Mouse (Mus musculus) hindbrain, embryonic 15.5 days (tissue): Measurements from ENCODE around the gene Ppp1r14b. TPM values are rescaled to one million over a fixed set of nuclear protein-coding genes. Genes with fewer than 3 reads are reported as not detected.

Experiments used
- ATAC-seq: fragments of 200-750 bp; cut with Nextera tagmentation; 2 replicates; pipeline ENCODE4 v1.8.0; 2017; ENCODE audit warnings: low read depth, moderate number of reproducible peaks, moderate TSS enrichment; ENCODE audit not compliant: low FRiP score
- H3K27ac ChIP-seq: fragments of 300-500 bp; sonication (generic); replicated peaks from 2 replicates; pipeline ENCODE4 v1.5.1; 2015; ENCODE audit warnings: mild to moderate bottlenecking, inconsistent platforms
- H3K27me3 ChIP-seq: fragments of 300-500 bp; sonication (generic); 2 replicates; pipeline ENCODE4 v1.6.1; 2015; ENCODE audit warnings: control low read depth, inconsistent platforms
- H3K36me3 ChIP-seq: fragments of 300-500 bp; sonication (generic); 2 replicates; pipeline ENCODE4 v1.6.1; 2015; ENCODE audit warnings: control low read depth, inconsistent platforms
- H3K4me1 ChIP-seq: fragments of 300-500 bp; sonication (generic); replicated peaks from 2 replicates; pipeline ENCODE4 v1.6.1; 2015; ENCODE audit warnings: control low read depth, inconsistent platforms
- H3K4me2 ChIP-seq: fragments of 300-500 bp; sonication (generic); 2 replicates; pipeline ENCODE4 v1.6.1; 2015; ENCODE audit warnings: moderate library complexity, mild to moderate bottlenecking, inconsistent platforms
- H3K4me3 ChIP-seq: fragments of 300-500 bp; sonication (generic); 2 replicates; pipeline ENCODE4 v1.5.1; 2015; ENCODE audit warnings: mild to moderate bottlenecking, inconsistent platforms
- H3K9ac ChIP-seq: fragments of 300-500 bp; sonication (generic); 2 replicates; pipeline ENCODE4 v1.6.1; 2015; ENCODE audit warnings: inconsistent platforms
- H3K9me3 ChIP-seq: fragments of 300-500 bp; sonication (generic); 2 replicates; pipeline ENCODE4 v1.6.1; 2016; ENCODE audit warnings: control low read depth, inconsistent platforms
- WGBS: fragments of 180-500 bp; shearing (Covaris S2); methylation state at CpG from one replicate; pipeline ENCODE4 v1.1.7; 2015; 5-methylcytosine and 5-hydroxymethylcytosine counted together
- polyA plus RNA-seq: library from polyadenylated mRNA; unstranded; fragments of >200 nt; fragmentation: Nextera tagmentation; extraction: Ambion mirVana; gene quantifications from 2 replicates; pipeline ENCODE4 v1.2.1, GENCODE M21; 2015

Ppp1r14b gene
- polyA plus RNA-seq, 1 experiment from 2014 or later, result 211 TPM

DNA sequence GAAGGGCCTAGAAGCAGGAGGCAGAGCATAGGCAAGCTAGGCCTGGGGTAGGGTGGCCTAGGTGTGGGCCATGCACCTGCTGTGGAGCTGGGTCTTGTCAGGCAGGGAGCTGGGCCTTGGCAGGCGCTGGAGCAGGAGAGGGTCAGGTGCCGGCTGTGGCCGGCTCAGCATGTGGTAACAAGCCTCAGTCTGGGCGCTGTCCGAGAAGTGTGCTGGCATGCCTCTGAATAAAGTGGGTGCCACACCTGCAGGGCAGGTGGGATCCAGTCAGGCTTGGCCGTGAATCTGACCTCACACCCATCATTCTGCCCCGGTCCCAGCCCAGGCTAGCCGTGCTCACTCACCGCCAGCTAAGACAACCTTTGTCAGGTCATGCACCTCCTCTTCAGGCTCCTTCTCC lies 39.2 kb downstream of the Ppp1r14b start:
- H3K36me3 ChIP-seq, result peaks cover 1% of the 10 kb centered on the region; the same call in 1 of the 2 replicates
- H3K4me2 ChIP-seq, result no peak overlapping the region
- H3K27me3 ChIP-seq, result no peaks in the 10 kb centered on the region
- H3K9me3 ChIP-seq, result no peaks in the 10 kb centered on the region
- H3K27ac ChIP-seq, result no peak overlapping the region
- no peaks in the 10 kb centered on the region for H3K4me1 ChIP-seq
- H3K4me3 ChIP-seq, result no peak overlapping the region
- ATAC-seq, result no peak
- H3K9ac ChIP-seq, result no peak overlapping the region
- 87% methylated on average over 9 of the region's 9 CpGs for WGBS

DNA sequence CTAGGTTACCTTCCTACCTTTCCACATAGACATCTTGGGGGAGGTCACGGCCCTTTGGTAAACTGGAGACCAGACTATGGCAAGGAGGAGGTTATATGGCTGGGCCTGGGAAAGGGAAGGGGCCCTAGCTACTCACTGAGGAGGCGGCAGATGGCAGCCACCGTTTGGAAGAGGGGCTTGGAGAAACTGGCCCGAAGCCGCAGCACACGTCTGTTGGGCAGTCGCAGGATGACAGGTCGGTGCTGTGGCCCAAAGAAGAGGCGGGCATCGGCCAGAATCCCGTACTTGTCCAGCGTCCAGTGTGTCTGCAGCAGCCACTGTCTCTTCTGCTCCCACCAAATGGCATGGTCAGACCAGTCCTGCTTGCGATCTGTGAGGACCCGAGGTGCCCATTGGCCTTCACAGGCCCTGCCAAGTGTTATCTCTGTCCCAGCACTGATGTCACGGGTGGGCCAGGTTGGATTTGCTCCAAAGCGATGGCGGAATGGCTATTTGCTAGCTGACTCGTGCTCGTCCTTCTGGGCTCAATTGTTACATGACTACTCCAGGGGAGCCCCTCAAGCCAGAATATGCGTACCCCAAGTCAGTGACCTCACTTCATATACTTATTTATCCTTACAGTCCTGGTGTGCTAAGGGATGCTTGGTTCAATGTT lies 39.8 kb downstream of the Ppp1r14b start:
- Histone ChIP-seq H3K4me1 (no peaks in the 10 kb centered on the region), H3K36me3 (peaks cover 8% of the 10 kb centered on the region), H3K27ac (no peak overlapping the region), H3K9me3 (no peaks in the 10 kb centered on the region), H3K4me2 (no peak overlapping the region), H3K27me3 (no peaks in the 10 kb centered on the region), H3K9ac (no peak overlapping the region), H3K4me3 (no peak overlapping the region)
- ATAC-seq, result no peak
- 90% methylated on average over 18 of the region's 20 CpGs for WGBS

- no peaks in the 10 kb centered on the region for H3K9me3 ChIP-seq
- no peak overlapping the region for H3K4me3 ChIP-seq
- peaks cover 39% of the 10 kb centered on the region for H3K36me3 ChIP-seq
- H3K27ac ChIP-seq, result no peak overlapping the region
- H3K27me3 ChIP-seq, result no peaks in the 10 kb centered on the region
- WGBS, result 88% methylated on average over 12 of the region's 12 CpGs
- no peak overlapping the region for H3K9ac ChIP-seq
- no peaks in the 10 kb centered on the region for H3K4me1 ChIP-seq
- H3K4me2 ChIP-seq, result no peak overlapping the region
- no peak for ATAC-seq
Observed at GRCm38 (mm10) chr19:7017541-7018457, 43.0 kb downstream of the Ppp1r14b start.

DNA sequence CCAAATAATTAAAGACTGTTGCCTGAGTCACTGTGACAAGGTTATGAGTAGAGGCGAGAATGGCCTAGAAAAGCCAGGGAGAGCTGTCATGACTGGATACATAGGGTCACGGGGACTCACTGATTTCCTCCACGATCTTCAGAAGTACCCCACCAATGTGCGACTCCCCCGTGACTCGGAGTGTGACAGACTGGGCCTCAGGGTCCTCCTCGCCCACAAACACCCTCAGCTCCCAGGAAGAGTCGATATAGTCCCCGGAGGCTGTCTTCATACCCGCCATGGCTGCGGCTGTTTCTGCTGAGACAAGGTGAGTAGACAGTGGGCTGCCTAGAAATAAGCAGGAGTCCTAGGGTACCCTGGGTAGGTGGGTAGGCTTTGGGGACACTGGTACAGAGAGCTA lies 43.8 kb downstream of the Ppp1r14b start:
- Histone ChIP-seq H3K9me3 (no peaks in the 10 kb centered on the region), H3K27ac (no peak overlapping the region), H3K4me2 (no peak overlapping the region), H3K4me1 (no peaks in the 10 kb centered on the region), H3K9ac (no peak overlapping the region), H3K27me3 (no peaks in the 10 kb centered on the region), H3K4me3 (no peak overlapping the region), H3K36me3 (peaks cover 45% of the 10 kb centered on the region)
- 86% methylated on average over 11 of the region's 11 CpGs for WGBS
- no peak for ATAC-seq

GRCm38 (mm10) chr19:7019191-7019590 lies 44.4 kb downstream of the Ppp1r14b start, which contains the start of gene Fermt3:
Gene Fermt3 (minus strand): TSS chr19:7019469.
- Histone ChIP-seq H3K9me3 (no peaks in the 10 kb centered on the region), H3K27ac (no peak within 1 kb of the TSS), H3K4me2 (no peak within 1 kb of the TSS), H3K36me3 (peaks cover 49% of the 10 kb centered on the region), H3K9ac (no peak within 1 kb of the TSS), H3K4me1 (no peaks in the 10 kb centered on the region), H3K4me3 (no peak within 1 kb of the TSS), H3K27me3 (no peaks in the 10 kb centered on the region)
- 88% methylated on average over 5 of the region's 5 CpGs for WGBS
- ATAC-seq, result no peak

DNA sequence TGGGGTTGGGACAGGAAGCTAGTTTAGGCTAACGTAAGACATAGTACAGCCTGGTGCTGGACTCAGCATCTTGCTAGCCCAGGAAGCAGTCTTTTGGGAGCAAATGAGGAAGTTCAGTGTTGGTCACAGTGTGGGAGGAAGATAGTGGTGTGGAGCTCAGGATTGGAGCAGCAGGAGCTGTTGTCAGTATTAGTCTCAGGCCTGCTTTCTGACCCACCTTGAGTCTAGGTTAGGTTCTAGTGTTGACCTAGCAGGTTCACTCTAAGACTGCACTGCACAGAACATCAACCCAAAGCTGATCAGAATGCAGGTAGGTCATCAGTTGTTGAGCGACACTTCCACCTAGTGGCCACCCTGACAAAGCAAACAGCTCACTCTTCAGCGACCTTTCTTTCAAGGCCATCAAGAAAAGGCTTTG lies 45.5 kb downstream of the Ppp1r14b start:
- peak; percentile 19; the same call in 1 of the 2 replicates for ATAC-seq

More for the DNA sequence above, 45.5 kb downstream of the Ppp1r14b start:
- H3K9ac ChIP-seq, result no peak overlapping the region
- H3K27ac ChIP-seq, result 0 out of 2 replicates have a peak overlapping the region, but pooled peaks have one; percentile 11
- peaks cover 60% of the 10 kb centered on the region for H3K36me3 ChIP-seq
- H3K4me1 ChIP-seq, result no peaks in the 10 kb centered on the region
- no peak overlapping the region for H3K4me2 ChIP-seq
- no peak overlapping the region for H3K4me3 ChIP-seq
- WGBS, result 51% methylated on average over 3 of the region's 3 CpGs
- H3K9me3 ChIP-seq, result no peaks in the 10 kb centered on the region
- H3K27me3 ChIP-seq, result no peaks in the 10 kb centered on the region

Other genes with a start within 250 kb of the Ppp1r14b start
- gene Rps6ka4, start 134.3 kb upstream of the Ppp1r14b start, polyA plus RNA-seq, result 13.3 and 15.8 TPM in 2 replicates
- 0.79 and 1.1 TPM in 2 replicates for gene Ccdc88b, start 116.8 kb upstream of the Ppp1r14b start, polyA plus RNA-seq
- gene Trmt112, start 65.3 kb upstream of the Ppp1r14b start, polyA plus RNA-seq, result 104 TPM in 2 replicates
- 375 and 392 TPM in 2 replicates for gene Prdx5, start 64.9 kb upstream of the Ppp1r14b start, polyA plus RNA-seq
- 17.5 and 18.7 TPM in 2 replicates for gene Esrra, start 53.2 kb upstream of the Ppp1r14b start, polyA plus RNA-seq
- gene Catsperz, start 49.6 kb upstream of the Ppp1r14b start, polyA plus RNA-seq, result 2.0 and 3.1 TPM in 2 replicates
- gene Kcnk4, start 40.5 kb upstream of the Ppp1r14b start, polyA plus RNA-seq, result 9.0 and 13.1 TPM in 2 replicates
- gene Bad, start 33.1 kb upstream of the Ppp1r14b start, polyA plus RNA-seq, result 90.1 and 99.1 TPM in 2 replicates
- 64.0 and 79.2 TPM in 2 replicates for gene Gpr137, start 32.5 kb upstream of the Ppp1r14b start, polyA plus RNA-seq
- 13.6 and 14.0 TPM in 2 replicates for gene Plcb3, start 1.5 kb downstream of the Ppp1r14b start, polyA plus RNA-seq
- gene Fkbp2, start 5.5 kb downstream of the Ppp1r14b start, polyA plus RNA-seq, result 147 and 160 TPM in 2 replicates
- gene Vegfb, start 12.7 kb downstream of the Ppp1r14b start, polyA plus RNA-seq, result 63.9 and 67.5 TPM in 2 replicates
- 23.7 and 24.2 TPM in 2 replicates for gene Dnajc4, start 17.6 kb downstream of the Ppp1r14b start, polyA plus RNA-seq
- 22.8 and 23.9 TPM in 2 replicates for gene Nudt22, start 21.1 kb downstream of the Ppp1r14b start, polyA plus RNA-seq
- gene Trpt1, start 21.2 kb downstream of the Ppp1r14b start, polyA plus RNA-seq, result 21.5 and 21.8 TPM in 2 replicates
- 4.5 and 5.2 TPM in 2 replicates for gene Fermt3, start 44.5 kb downstream of the Ppp1r14b start, polyA plus RNA-seq
- 218 and 229 TPM in 2 replicates for gene Stip1, start 65.0 kb downstream of the Ppp1r14b start, polyA plus RNA-seq
- 5.5 and 6.1 TPM in 2 replicates for gene Macrod1, start 81.8 kb downstream of the Ppp1r14b start, polyA plus RNA-seq
- gene Flrt1, start 130.8 kb downstream of the Ppp1r14b start, polyA plus RNA-seq, result 9.8 and 11.1 TPM in 2 replicates
- 233 and 239 TPM in 2 replicates for gene Otub1, start 231.3 kb downstream of the Ppp1r14b start, polyA plus RNA-seq
- gene Cox8a, start 242.6 kb downstream of the Ppp1r14b start, polyA plus RNA-seq, result 1,050 and 1,125 TPM in 2 replicates